Mouse (Mus musculus): Measurements from ENCODE around the gene Zfr2. TPM values are rescaled to one million over a fixed set of nuclear protein-coding genes. Genes with fewer than 3 reads are reported as not detected.

Gene Zfr2
- total and polyA plus RNA-seq, 3 experiments, result 0.81 to 1.4 TPM; not detected in 1

DNA sequence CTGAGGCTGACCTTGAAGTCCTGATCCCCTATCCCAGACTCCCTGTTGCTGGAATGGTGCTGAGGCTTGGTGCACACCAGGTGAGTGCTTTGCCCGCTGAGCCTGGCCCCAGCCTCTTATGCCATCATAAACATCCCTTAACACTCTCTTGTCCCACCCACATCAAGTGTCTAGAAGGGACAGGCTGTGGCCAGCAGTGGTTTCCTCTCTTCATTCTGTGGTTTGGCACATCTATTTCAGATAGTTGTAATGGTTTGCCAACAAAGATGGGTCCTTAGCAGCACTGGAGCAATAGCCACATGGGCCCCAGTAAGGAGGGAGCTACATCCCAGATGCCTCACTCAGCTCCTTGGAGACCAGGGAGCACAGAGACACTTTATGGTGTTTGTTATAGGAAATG lies 21.9 kb downstream of the Zfr2 start:
- Histone ChIP-seq H3K9ac (ENCODE audit: control insufficient read depth, low read depth, low read length, poor library complexity, severe bottlenecking) (no peak overlapping the region), H3K4me1 (ENCODE audit: control insufficient read depth in 1 of 2, insufficient read depth in 2 of 2, low read length in 2 of 2) (no peaks in the 10 kb centered on the region), H3K79me2 (ENCODE audit: control insufficient read depth, insufficient read depth, low read length, poor library complexity) (no peaks in the 10 kb centered on the region), H3K36me3 (ENCODE audit: control insufficient read depth in 1 of 2, insufficient read depth in 2 of 2, low read length in 2 of 2) (no peaks in the 10 kb centered on the region), H3K4me3 (ENCODE audit: control insufficient read depth in 1 of 2, insufficient read depth in 1 of 2, low read depth in 2 of 2, low read length in 2 of 2) (no peak overlapping the region), H3K27me3 (ENCODE audit: control insufficient read depth in 1 of 2, insufficient read depth in 2 of 2, low read length in 2 of 2) (no peaks in the 10 kb centered on the region), H3K27ac (ENCODE audit: control insufficient read depth, low read depth, low read length) (no peak overlapping the region), H3K9me3 (replicated peaks; ENCODE audit: insufficient read depth, low read length) (no peaks in the 10 kb centered on the region)
- DNase-seq (ENCODE audit: low read depth, low spot score), result no peak
- TF ChIP-seq RCOR1 (IDR thresholded peaks at IDR 0.05; ENCODE audit: low read depth, low read length) (no peak), EP300 (IDR thresholded peaks at IDR 0.05; ENCODE audit: low read depth in 1 of 2, low read length in 2 of 2) (no peak), POLR2A (IDR thresholded peaks at IDR 0.05; ENCODE audit: control insufficient read depth in 1 of 2, insufficient read depth in 1 of 2, low read depth in 1 of 2, low read length in 2 of 2, poor library complexity in 1 of 2) (no peak), TAL1 (IDR thresholded peaks at IDR 0.05; ENCODE audit: low read length) (no peak), HCFC1 (IDR thresholded peaks at IDR 0.05; ENCODE audit: low read depth, low read length) (no peak), GATA1 (IDR thresholded peaks at IDR 0.05; ENCODE audit: low read depth, low read length) (no peak), TCF12 (IDR thresholded peaks at IDR 0.05; ENCODE audit: low read depth, low read length) (no peak), ZKSCAN1 (IDR thresholded peaks at IDR 0.05; ENCODE audit: low read depth, low read length) (no peak), SIN3A (IDR thresholded peaks at IDR 0.05; ENCODE audit: low read length) (no peak), USF1 (IDR thresholded peaks at IDR 0.05; ENCODE audit: low read depth, low read length) (no peak), POLR2AphosphoS2 (IDR thresholded peaks at IDR 0.05; ENCODE audit: low read length) (no peak), KAT2A (conservative IDR thresholded peaks at IDR 0.05; ENCODE audit: low read depth, low read length) (no peak), RAD21 (IDR thresholded peaks at IDR 0.05; ENCODE audit: low read depth, low read length) (no peak), CTCF (IDR thresholded peaks at IDR 0.05 in 2 of 3, conservative IDR thresholded peaks at IDR 0.05 in 1 of 3; ENCODE audit: control insufficient read depth in 1 of 3, insufficient read depth in 1 of 3, low read depth in 2 of 3, low read length in 3 of 3, poor library complexity in 1 of 3, severe bottlenecking in 1 of 3) (no peak)

DNA sequence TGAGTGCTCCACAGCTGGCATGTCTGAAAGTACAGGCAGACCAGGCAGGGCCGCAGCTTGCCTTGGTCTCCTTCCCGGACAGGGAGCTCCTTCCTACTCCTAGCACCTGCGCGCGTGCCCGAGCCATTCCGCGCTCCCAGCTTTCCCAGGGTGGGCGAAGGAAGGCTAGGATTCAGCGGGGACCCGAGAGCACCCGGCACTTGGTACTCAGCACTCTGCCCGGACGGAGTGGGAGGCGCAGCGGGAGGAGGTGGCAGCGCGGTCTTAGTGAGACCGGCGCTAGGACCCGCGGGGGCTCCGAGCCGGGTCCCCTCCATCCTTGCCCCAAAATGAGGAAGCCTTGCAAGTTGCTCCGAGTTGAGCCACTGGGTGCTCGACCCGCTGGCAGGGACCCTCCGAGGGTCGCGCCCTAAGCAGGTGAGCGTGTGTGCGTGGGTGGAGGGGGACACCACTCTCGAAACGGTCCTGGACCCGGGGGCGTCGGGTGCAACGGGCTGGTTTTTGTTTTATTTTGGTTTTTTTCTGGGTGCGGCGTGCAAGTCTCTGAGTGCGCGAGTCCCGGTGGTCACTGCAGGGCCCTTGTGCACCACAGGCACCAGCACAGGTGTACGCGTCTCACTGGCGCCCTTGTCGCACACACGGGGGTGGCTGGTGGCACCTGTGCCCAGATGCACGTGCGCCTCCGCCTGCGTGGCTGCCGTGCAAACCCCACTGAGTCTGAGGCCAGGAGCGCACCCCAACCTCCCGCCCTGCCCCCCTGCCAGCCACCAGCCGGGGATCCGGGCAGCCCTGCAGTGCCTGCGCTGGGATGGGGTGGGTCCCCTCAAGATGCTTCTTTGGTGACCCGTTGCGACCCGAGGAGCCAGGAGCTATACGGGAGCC lies 24.4 kb downstream of the Zfr2 start:
- H3K27ac ChIP-seq (ENCODE audit: control insufficient read depth, low read depth, low read length), result no peak overlapping the region
- H3K4me1 ChIP-seq (ENCODE audit: control insufficient read depth in 1 of 2, insufficient read depth in 2 of 2, low read length in 2 of 2), result no peaks in the 10 kb centered on the region
- no peaks in the 10 kb centered on the region for H3K9me3 ChIP-seq (replicated peaks; ENCODE audit: insufficient read depth, low read length)
- H3K79me2 ChIP-seq (ENCODE audit: control insufficient read depth, insufficient read depth, low read length, poor library complexity), result no peaks in the 10 kb centered on the region
- no peaks in the 10 kb centered on the region for H3K27me3 ChIP-seq (ENCODE audit: control insufficient read depth in 1 of 2, insufficient read depth in 2 of 2, low read length in 2 of 2)
- no peak overlapping the region for H3K4me3 ChIP-seq (ENCODE audit: control insufficient read depth in 1 of 2, insufficient read depth in 1 of 2, low read depth in 2 of 2, low read length in 2 of 2)
- TF ChIP-seq RAD21 (IDR thresholded peaks at IDR 0.05; ENCODE audit: low read depth, low read length) (no peak), ZC3H11A (IDR thresholded peaks at IDR 0.05; ENCODE audit: low read depth, low read length) (no peak), MYC (IDR thresholded peaks at IDR 0.05; ENCODE audit: low read depth, low read length) (no peak), CHD1 (IDR thresholded peaks at IDR 0.05; ENCODE audit: low read depth, low read length) (no peak), JUND (IDR thresholded peaks at IDR 0.05; ENCODE audit: low read depth, low read length) (no peak), EP300 (IDR thresholded peaks at IDR 0.05; ENCODE audit: low read depth in 1 of 2, low read length in 2 of 2) (no peak), TCF12 (IDR thresholded peaks at IDR 0.05; ENCODE audit: low read depth, low read length) (no peak), ZNF384 (IDR thresholded peaks at IDR 0.05; ENCODE audit: low read depth, low read length) (no peak), ETS1 (IDR thresholded peaks at IDR 0.05; ENCODE audit: low read depth, low read length) (no peak), ELF1 (IDR thresholded peaks at IDR 0.05; ENCODE audit: low read depth, low read length) (no peak)
- DNase-seq (ENCODE audit: low read depth, low spot score), result no peak
- no peak overlapping the region for H3K9ac ChIP-seq (ENCODE audit: control insufficient read depth, low read depth, low read length, poor library complexity, severe bottlenecking)
- H3K36me3 ChIP-seq (ENCODE audit: control insufficient read depth in 1 of 2, insufficient read depth in 2 of 2, low read length in 2 of 2), result no peaks in the 10 kb centered on the region

All from MEL (cell line).